Mouse (Mus musculus) megakaryocyte, embryonic 14.5 days (primary cell): ENCODE results near the gene Fblim1. TPM values are rescaled to one million over a fixed set of nuclear protein-coding genes. Genes with fewer than 3 reads are reported as not detected.

Source experiments
- H3K27me3 ChIP-seq: replicated peaks from 2 replicates; pipeline ENCODE3; 2012; ENCODE audit warnings: inconsistent platforms
- H3K36me3 ChIP-seq: replicated peaks from 2 replicates; pipeline ENCODE3; 2012; ENCODE audit warnings: low read length, inconsistent platforms, mixed read lengths
- H3K4me1 ChIP-seq: 2 replicates; pipeline ENCODE4 v1.6.1; 2012; ENCODE audit warnings: inconsistent platforms
- H3K4me3 ChIP-seq: replicated peaks from 2 replicates; pipeline ENCODE3; 2012; ENCODE audit warnings: moderate library complexity, mild to moderate bottlenecking, inconsistent platforms
- H3K9me3 ChIP-seq: 2 replicates; pipeline ENCODE4 v1.6.1; 2012; ENCODE audit warnings: inconsistent platforms
- FLI1 ChIP-seq: IDR thresholded peaks from 2 replicates; pipeline ENCODE4 v1.6.1; 2012; ENCODE audit warnings: low read length, inconsistent platforms, mixed read lengths
- GATA1 ChIP-seq: IDR thresholded peaks from 3 replicates; pipeline ENCODE4 v1.6.1; 2012; ENCODE audit warnings: mixed read lengths, low read length, inconsistent platforms, borderline replicate concordance
- polyA plus RNA-seq: library from polyadenylated mRNA; stranded (reverse); fragments of >175 nt; gene quantifications from 2 replicates; pipeline ENCODE4 v1.2.3, GENCODE M21; 2012; ENCODE audit warnings: low replicate concordance; ENCODE audit not compliant: insufficient read depth

The Fblim1 gene
- polyA plus RNA-seq, 1 experiment = 17.1 TPM

DNA sequence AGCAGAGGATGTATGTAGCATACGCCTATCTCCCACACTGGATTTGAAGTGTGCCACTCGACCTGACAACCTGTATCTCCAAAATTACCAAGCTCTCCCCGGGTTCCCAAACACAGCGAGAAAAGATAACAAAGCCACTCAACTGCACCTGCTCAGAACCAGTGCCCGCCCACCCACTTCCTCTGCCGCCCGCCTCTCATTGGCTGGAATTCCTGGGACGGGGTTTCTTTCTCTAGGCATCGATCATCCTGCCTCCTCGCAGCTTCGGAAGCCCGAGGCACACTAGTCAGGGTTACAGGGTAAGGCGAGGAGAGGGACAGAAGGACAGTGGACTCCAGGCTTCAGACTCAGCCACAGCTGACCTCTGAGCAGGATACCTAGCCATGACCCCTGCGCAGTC, 22.8 kb upstream of the Fblim1 start:
- no peaks in the 10 kb centered on the region for H3K27me3 ChIP-seq
- H3K4me3 ChIP-seq = no peak overlapping the region
- H3K9me3 ChIP-seq = peaks cover 10% of the 10 kb centered on the region; the same call in 1 of the 2 replicates
- H3K36me3 ChIP-seq = peaks cover 84% of the 10 kb centered on the region
- H3K4me1 ChIP-seq = peaks cover 33% of the 10 kb centered on the region
- TF ChIP-seq FLI1 = no peak
- TF ChIP-seq GATA1 = no peak

GRCm38 (mm10) chr4:141627502-141627901, 21.6 kb upstream of the Fblim1 start:
- peaks cover 6% of the 10 kb centered on the region for H3K27me3 ChIP-seq
- TF ChIP-seq GATA1 = no peak
- no peak for TF ChIP-seq FLI1
- peaks cover 10% of the 10 kb centered on the region; the same call in 1 of the 2 replicates for H3K9me3 ChIP-seq
- H3K4me1 ChIP-seq = peaks cover 41% of the 10 kb centered on the region
- no peak overlapping the region for H3K4me3 ChIP-seq
- peaks cover 74% of the 10 kb centered on the region for H3K36me3 ChIP-seq

- H3K9me3 ChIP-seq = no peaks in the 10 kb centered on the region
- H3K4me1 ChIP-seq = peaks cover 39% of the 10 kb centered on the region
- H3K36me3 ChIP-seq = peaks cover 58% of the 10 kb centered on the region
- H3K27me3 ChIP-seq = peaks cover 16% of the 10 kb centered on the region
- no peak overlapping the region for H3K4me3 ChIP-seq
- TF ChIP-seq FLI1 (no peak), GATA1 (no peak)
These were observed 20.1 kb upstream of the Fblim1 start for GRCm38 (mm10) chr4:141625774-141626550.

GRCm38 (mm10) chr4:141624983-141625773, 19.3 kb upstream of the Fblim1 start:
- H3K9me3 ChIP-seq = no peaks in the 10 kb centered on the region
- TF ChIP-seq GATA1 (no peak), FLI1 (no peak)
- no peak overlapping the region for H3K4me3 ChIP-seq
- peaks cover 39% of the 10 kb centered on the region for H3K4me1 ChIP-seq
- peaks cover 19% of the 10 kb centered on the region for H3K27me3 ChIP-seq
- H3K36me3 ChIP-seq = peaks cover 50% of the 10 kb centered on the region

GRCm38 (mm10) chr4:141624134-141624533, 18.2 kb upstream of the Fblim1 start:
- peaks cover 25% of the 10 kb centered on the region for H3K27me3 ChIP-seq
- H3K4me3 ChIP-seq = no peak overlapping the region
- H3K4me1 ChIP-seq = peaks cover 50% of the 10 kb centered on the region
- H3K9me3 ChIP-seq = no peaks in the 10 kb centered on the region
- H3K36me3 ChIP-seq = peaks cover 40% of the 10 kb centered on the region
- TF ChIP-seq FLI1 = no peak

DNA sequence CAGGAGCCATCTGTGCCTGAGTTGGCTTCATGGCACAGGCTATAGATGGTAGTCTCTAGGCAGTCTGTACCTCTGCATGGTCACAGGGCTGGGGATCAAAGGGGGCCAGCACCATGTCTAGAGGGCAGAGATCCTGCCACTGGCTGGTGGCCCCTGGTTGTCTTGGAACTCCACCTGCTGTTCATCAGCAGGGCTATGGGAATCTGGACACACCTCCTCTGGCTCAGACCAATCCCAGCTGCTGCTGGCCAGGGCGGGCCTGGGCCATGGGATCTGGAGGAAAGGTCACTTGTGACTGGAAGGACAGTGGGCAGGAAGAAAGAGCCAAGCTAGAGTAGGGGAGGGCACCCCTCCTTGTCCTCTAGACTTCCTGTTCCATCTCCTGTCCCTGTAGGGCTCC, 17.8 kb upstream of the Fblim1 start, which contains the start of gene Slc25a34:
Slc25a34 (minus strand) TSS at position 156 of the 400 bp plus-strand sequence.
- Histone ChIP-seq H3K27me3 (peaks cover 27% of the 10 kb centered on the region), H3K9me3 (no peaks in the 10 kb centered on the region), H3K4me1 (peaks cover 54% of the 10 kb centered on the region), H3K4me3 (no peak within 1 kb of the TSS), H3K36me3 (peaks cover 35% of the 10 kb centered on the region)
- no peak for TF ChIP-seq FLI1
- TF ChIP-seq GATA1 = no peak

DNA sequence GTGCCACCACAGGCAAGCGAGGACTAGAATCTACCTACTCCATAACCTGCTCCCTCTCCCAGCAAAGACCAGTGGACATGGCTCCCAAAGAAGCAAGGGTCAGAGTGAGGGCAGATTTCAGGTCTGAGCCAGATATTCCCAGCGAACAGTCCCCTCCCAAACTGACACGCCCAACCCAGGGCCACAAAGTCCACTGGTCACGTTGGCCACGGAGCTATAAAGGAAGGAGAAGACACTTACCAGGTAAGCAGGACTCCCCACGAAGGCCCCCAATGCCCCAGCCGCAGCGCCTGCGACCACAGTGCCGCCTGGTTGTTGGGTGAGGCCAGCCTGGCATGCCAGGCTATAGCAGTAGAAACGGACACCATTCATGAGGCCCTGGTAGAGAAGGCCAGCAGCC, 17.1 kb upstream of the Fblim1 start:
- Histone ChIP-seq H3K4me3 (no peak overlapping the region), H3K9me3 (no peaks in the 10 kb centered on the region), H3K27me3 (peaks cover 28% of the 10 kb centered on the region), H3K4me1 (peaks cover 58% of the 10 kb centered on the region), H3K36me3 (peaks cover 29% of the 10 kb centered on the region)
- TF ChIP-seq FLI1 = no peak

- TF ChIP-seq FLI1 = no peak
- TF ChIP-seq GATA1 = no peak
- Histone ChIP-seq H3K4me3 (no peak overlapping the region), H3K27me3 (peaks cover 33% of the 10 kb centered on the region), H3K4me1 (peaks cover 62% of the 10 kb centered on the region), H3K36me3 (peaks cover 24% of the 10 kb centered on the region), H3K9me3 (no peaks in the 10 kb centered on the region)
These were observed 16.7 kb upstream of the Fblim1 start for GRCm38 (mm10) chr4:141622580-141622979.

- Histone ChIP-seq H3K4me1 (peaks cover 67% of the 10 kb centered on the region), H3K27me3 (peaks cover 38% of the 10 kb centered on the region)
- TF ChIP-seq GATA1 = no peak
- no peak for TF ChIP-seq FLI1
These were observed 16.2 kb upstream of the Fblim1 start for GRCm38 (mm10) chr4:141622091-141622490.

DNA sequence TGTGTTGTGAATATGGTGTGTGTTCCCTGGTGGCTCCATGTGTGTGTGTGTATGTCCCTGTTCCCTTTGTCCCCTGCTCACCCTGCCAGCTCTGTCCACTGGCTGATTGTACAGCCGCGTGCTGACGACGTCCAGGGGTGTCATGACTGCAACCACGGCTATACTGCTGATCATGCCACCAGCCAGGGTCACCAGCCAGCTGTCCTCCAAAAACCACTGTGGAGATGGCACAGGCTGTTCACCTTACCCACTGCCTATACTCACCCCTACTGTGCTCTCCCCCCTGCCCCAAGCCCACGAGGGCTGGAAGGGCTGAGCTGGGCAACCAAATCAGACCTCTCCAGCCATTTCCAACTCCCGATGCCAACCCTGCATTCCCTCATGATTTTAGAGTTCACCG, 15.4 kb upstream of the Fblim1 start:
- peaks cover 45% of the 10 kb centered on the region for H3K27me3 ChIP-seq
- no peaks in the 10 kb centered on the region for H3K9me3 ChIP-seq
- peaks cover 67% of the 10 kb centered on the region for H3K4me1 ChIP-seq
- peak overlapping the region; percentile 6 for H3K4me3 ChIP-seq
- TF ChIP-seq GATA1 = no peak
- TF ChIP-seq FLI1 = no peak
- peaks cover 14% of the 10 kb centered on the region for H3K36me3 ChIP-seq

More at GRCm38 (mm10) chr4:141622091-141622490, 16.2 kb upstream of the Fblim1 start:
- Histone ChIP-seq H3K9me3 (no peaks in the 10 kb centered on the region), H3K36me3 (peaks cover 21% of the 10 kb centered on the region), H3K4me3 (no peak overlapping the region)
